Mouse (Mus musculus): ENCODE results near the gene Dennd1a.

DNA sequence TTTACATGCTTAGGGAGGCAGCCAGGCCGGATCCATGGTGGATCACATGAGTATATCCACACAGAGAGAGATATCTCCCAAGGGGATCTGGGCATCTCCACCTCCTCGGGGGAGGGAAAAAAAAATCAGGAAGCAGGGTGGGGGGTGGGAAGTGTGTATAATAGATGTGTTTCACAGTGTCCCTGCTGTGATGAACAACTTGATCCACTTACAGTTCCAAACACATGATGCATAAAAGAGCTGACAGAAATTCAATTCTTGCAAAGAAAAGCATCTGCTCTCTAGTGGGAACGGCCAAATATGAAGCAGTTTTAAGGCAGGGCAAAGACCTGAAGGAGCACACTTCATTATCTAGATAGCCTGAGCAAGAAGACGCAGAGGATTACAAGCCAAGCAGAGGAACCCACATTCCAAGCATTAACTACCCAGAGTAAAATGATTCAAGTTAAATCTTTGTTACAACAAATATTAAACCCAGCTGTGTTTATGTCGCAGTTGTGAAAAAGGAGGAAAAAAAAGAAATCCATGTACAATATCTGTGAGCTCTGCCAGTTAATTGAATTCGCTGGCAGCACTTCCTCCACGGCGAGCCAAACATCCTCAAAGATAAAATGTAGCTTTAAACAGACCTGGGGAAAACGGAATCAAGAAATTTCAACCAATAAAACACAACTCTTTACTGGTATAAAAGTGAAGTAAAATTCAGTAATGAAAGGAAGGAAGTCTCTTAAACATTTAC, 341.4 kb downstream of the Dennd1a start:
- TF ChIP-seq EP300 (IDR thresholded peaks at IDR 0.05; ENCODE audit: low read depth) (no peak), CTCF (IDR thresholded peaks at IDR 0.05; ENCODE audit: low read depth) (no peak)

Data from liver, postnatal 0 days (tissue).